Mouse (Mus musculus) limb, embryonic 14.5 days (tissue): ENCODE measurements around the gene Mrpl4. TPM values are rescaled to one million over a fixed set of nuclear protein-coding genes. Genes with fewer than 3 reads are reported as not detected.
"Not testable (repeated sequence)": the region's sequence is repeated elsewhere in the genome, so short reads cannot be mapped to it uniquely, and the experiment has no call there.

Source experiments
- ATAC-seq: fragments of 200-750 bp; cut with Nextera tagmentation; 2 replicates; pipeline ENCODE4 v1.8.0; 2017; ENCODE audit warnings: low read depth, moderate number of reproducible peaks, moderate TSS enrichment; ENCODE audit not compliant: low FRiP score
- DNase-seq: peaks from one replicate; pipeline ENCODE4 v3.0.0-alpha.2; 2015; ENCODE audit warnings: low spot score
- H3K27ac ChIP-seq: fragments of 300-500 bp; sonication (generic); replicated peaks from 2 replicates; pipeline ENCODE4 v1.5.1; 2014; ENCODE audit warnings: low read depth, mild to moderate bottlenecking, low read length, moderate library complexity, mixed read lengths
- H3K27me3 ChIP-seq: fragments of 300-500 bp; sonication (generic); 2 replicates; pipeline ENCODE4 v1.6.1; 2014; ENCODE audit warnings: low read length, mixed read lengths; ENCODE audit not compliant: control insufficient read depth, insufficient read depth
- H3K36me3 ChIP-seq: fragments of 300-500 bp; sonication (generic); 2 replicates; pipeline ENCODE4 v1.6.1; 2014; ENCODE audit warnings: mild to moderate bottlenecking, low read length, moderate library complexity, mixed read lengths; ENCODE audit not compliant: control insufficient read depth, insufficient read depth
- H3K4me1 ChIP-seq: fragments of 300-500 bp; sonication (generic); 2 replicates; pipeline ENCODE4 v1.6.1; 2014; ENCODE audit warnings: antibody characterized with exemption, low read length, mixed read lengths; ENCODE audit not compliant: control insufficient read depth, insufficient read depth
- H3K4me2 ChIP-seq: fragments of 300-500 bp; sonication (generic); replicated peaks from 2 replicates; pipeline ENCODE4 v1.6.1; 2014; ENCODE audit warnings: low read depth, mild to moderate bottlenecking, low read length, moderate library complexity; ENCODE audit not compliant: severe bottlenecking
- H3K4me3 ChIP-seq: fragments of 300-500 bp; sonication (generic); replicated peaks from 2 replicates; pipeline ENCODE4 v1.5.1; 2014; ENCODE audit warnings: low read length
- H3K9ac ChIP-seq: fragments of 300-500 bp; sonication (generic); 2 replicates; pipeline ENCODE4 v1.6.1; 2014; ENCODE audit warnings: mild to moderate bottlenecking, low read depth, low read length, moderate library complexity; ENCODE audit not compliant: severe bottlenecking
- H3K9me3 ChIP-seq: fragments of 300-500 bp; sonication (generic); 2 replicates; pipeline ENCODE4 v1.6.1; 2016; ENCODE audit warnings: low read length; ENCODE audit not compliant: control insufficient read depth
- POLR2A ChIP-seq: fragments of 200-500 bp; IDR thresholded peaks from 2 replicates; pipeline ENCODE4 v1.8.0; 2012; ENCODE audit warnings: inconsistent platforms, mild to moderate bottlenecking, moderate library complexity, borderline replicate concordance; ENCODE audit not compliant: insufficient read depth, insufficient read length; ENCODE audit errors: extremely low read depth
- WGBS: fragments of 180-500 bp; shearing (Covaris S2); extraction: QIAGEN DNeasy Blood & Tissue Kit; methylation state at CpG from one replicate; pipeline ENCODE4 v1.1.7; 2014; 5-methylcytosine and 5-hydroxymethylcytosine counted together
- polyA plus RNA-seq, 2 experiments: library from polyadenylated mRNA; depleted of rRNA in 1 of 2; stranded (reverse) in 1 of 2; unstranded in 1 of 2; fragments of >200 nt; fragmentation: Nextera tagmentation in 1 of 2; extraction: Ambion mirVana in 1 of 2; gene quantifications; 2 replicates each; pipeline versions ENCODE4 v1.2.1 to v1.2.3; 2012 to 2014

Mrpl4 gene
- polyA plus RNA-seq, 2 experiments, result 89.0 to 115 TPM

- H3K27ac ChIP-seq, result no peak overlapping the region
- H3K4me1 ChIP-seq, result peaks cover 12% of the 10 kb centered on the region
- no peak overlapping the region for H3K4me2 ChIP-seq
- no peaks in the 10 kb centered on the region for H3K27me3 ChIP-seq
- H3K9ac ChIP-seq, result no peak overlapping the region
- no peaks in the 10 kb centered on the region for H3K36me3 ChIP-seq
- TF ChIP-seq POLR2A, result no peak
- 77% methylated on average over 3 of the region's 3 CpGs for WGBS
- no peaks in the 10 kb centered on the region for H3K9me3 ChIP-seq
- DNase-seq (no peak), ATAC-seq (no peak)
- no peak overlapping the region for H3K4me3 ChIP-seq
Observed at GRCm38 (mm10) chr9:20995069-20995468, 7.5 kb upstream of the Mrpl4 start.

- DNase-seq, result no peak
- 87% methylated on average over 8 of the region's 8 CpGs for WGBS
- TF ChIP-seq POLR2A, result no peak
- Histone ChIP-seq H3K4me1 (peaks cover 4% of the 10 kb centered on the region; the same call in 1 of the 2 replicates), H3K27me3 (no peaks in the 10 kb centered on the region), H3K9ac (no peak overlapping the region), H3K36me3 (no peaks in the 10 kb centered on the region), H3K27ac (no peak overlapping the region), H3K4me2 (no peak overlapping the region), H3K9me3 (no peaks in the 10 kb centered on the region), H3K4me3 (no peak overlapping the region)
- no peak for ATAC-seq
Observed at GRCm38 (mm10) chr9:20997065-20997464, 5.5 kb upstream of the Mrpl4 start.

DNA sequence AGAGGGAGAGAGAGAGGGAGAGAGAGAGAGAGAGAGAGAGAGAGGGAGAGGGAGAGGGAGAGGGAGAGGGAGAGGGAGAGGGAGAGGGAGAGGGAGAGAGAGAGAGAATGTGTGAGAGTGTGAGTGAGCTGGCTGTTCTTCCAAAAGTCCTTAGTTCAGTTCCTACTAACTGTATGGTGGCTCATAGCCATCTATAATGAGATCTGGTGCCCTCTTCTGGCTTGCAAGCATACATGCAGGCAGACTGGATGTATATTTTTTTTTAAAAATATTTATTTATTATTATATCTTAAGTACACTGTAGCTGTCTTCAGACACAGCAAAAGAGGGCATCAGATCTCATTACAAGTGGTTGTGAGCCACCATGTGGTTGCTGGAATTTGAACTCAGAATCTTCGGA, 4.2 kb upstream of the Mrpl4 start:
- WGBS, result 74% methylated on average over 1 of the region's 1 CpGs
- not testable (repeated sequence) for H3K9me3 ChIP-seq, ATAC-seq

GRCm38 (mm10) chr9:21000811-21001210, 1.7 kb upstream of the Mrpl4 start:
- Histone ChIP-seq H3K4me1 (0 out of 2 replicates have a peak, but pooled peaks cover 2% of the 10 kb centered on the region), H3K27ac (no peak overlapping the region), H3K27me3 (no peaks in the 10 kb centered on the region), H3K9ac (no peak overlapping the region), H3K4me2 (no peak overlapping the region), H3K4me3 (no peak overlapping the region), H3K9me3 (no peaks in the 10 kb centered on the region), H3K36me3 (peaks cover 7% of the 10 kb centered on the region)
- DNase-seq (no peak), ATAC-seq (no peak)
- no peak for TF ChIP-seq POLR2A

More for the DNA sequence above, 4.2 kb upstream of the Mrpl4 start:
- not testable (repeated sequence) for H3K4me2 ChIP-seq, H3K36me3 ChIP-seq, H3K9ac ChIP-seq, H3K4me3 ChIP-seq, DNase-seq, H3K27ac ChIP-seq, H3K4me1 ChIP-seq, H3K27me3 ChIP-seq

- no peak overlapping the region for H3K9ac ChIP-seq
- no peak for ATAC-seq
- TF ChIP-seq POLR2A, result no peak
Observed at GRCm38 (mm10) chr9:21001651-21002200, 812 bp upstream of the Mrpl4 start.

GRCm38 (mm10) chr9:21002270-21002626, 290 bp upstream of the Mrpl4 start:
- DNase-seq (no peak), ATAC-seq (peak; percentile 20)
- Histone ChIP-seq H3K27ac (peak overlapping the region; percentile 73; the same call in 1 of the 2 replicates), H3K4me3 (peak overlapping the region; percentile 92), H3K4me2 (peak overlapping the region; percentile 83), H3K9me3 (no peaks in the 10 kb centered on the region), H3K27me3 (no peaks in the 10 kb centered on the region), H3K4me1 (0 out of 2 replicates have a peak, but pooled peaks cover 2% of the 10 kb centered on the region), H3K36me3 (peaks cover 15% of the 10 kb centered on the region), H3K9ac (peak overlapping the region; percentile 87)
- TF ChIP-seq POLR2A, result no peak
- WGBS, result 11% methylated on average over 7 of the region's 7 CpGs

More at GRCm38 (mm10) chr9:21001651-21002200, 812 bp upstream of the Mrpl4 start:
- Histone ChIP-seq H3K27me3 (no peaks in the 10 kb centered on the region), H3K9me3 (no peaks in the 10 kb centered on the region), H3K36me3 (peaks cover 13% of the 10 kb centered on the region), H3K4me1 (0 out of 2 replicates have a peak, but pooled peaks cover 2% of the 10 kb centered on the region), H3K4me2 (no peak overlapping the region), H3K27ac (no peak overlapping the region), H3K4me3 (no peak overlapping the region)
- WGBS, result 74% methylated on average over 6 of the region's 6 CpGs
- no peak for DNase-seq
